Mouse (Mus musculus) MEL (cell line): ENCODE measurements around the gene Gm9837. TPM values are rescaled to one million over a fixed set of nuclear protein-coding genes. Genes with fewer than 3 reads are reported as not detected.

Source experiments
- DNase-seq: peaks from one replicate; pipeline ENCODE4 v3.0.0; 2011; ENCODE audit warnings: low read depth, low spot score
- H3K27ac ChIP-seq: 2 replicates; pipeline ENCODE4 v1.5.1; 2012; ENCODE audit warnings: low read depth, mild to moderate bottlenecking, control low read depth, low read length, moderate library complexity; ENCODE audit not compliant: control insufficient read depth
- H3K27me3 ChIP-seq, 2 experiments: fragments of 150-350 bp in 1 of 2; sonication (generic) in 1 of 2; 2 replicates each; pipeline ENCODE4 v1.6.1; 2012; ENCODE audit warnings: low read length in 2 of 2, mild to moderate bottlenecking in 2 of 2, improper control_type of control experiment in 1 of 2, moderate library complexity in 1 of 2; ENCODE audit not compliant: insufficient read depth in 2 of 2, control insufficient read depth in 1 of 2
- H3K36me3 ChIP-seq, 2 experiments: 2 replicates each; pipeline ENCODE4 v1.6.1; 2012 to 2014; ENCODE audit warnings: low read length in 2 of 2, improper control_type of control experiment in 1 of 2, inconsistent platforms in 1 of 2, mild to moderate bottlenecking in 1 of 2; ENCODE audit not compliant: insufficient read depth in 2 of 2, control insufficient read depth in 1 of 2
- H3K4me1 ChIP-seq, 2 experiments: fragments of 150-350 bp in 1 of 2; sonication (generic) in 1 of 2; 2 replicates each; pipeline ENCODE4 v1.6.1; 2012; ENCODE audit warnings: low read length in 2 of 2, improper control_type of control experiment in 1 of 2, mild to moderate bottlenecking in 1 of 2; ENCODE audit not compliant: insufficient read depth in 2 of 2, control insufficient read depth in 1 of 2
- H3K4me3 ChIP-seq, 2 experiments: fragments of 150-350 bp in 1 of 2; sonication (generic) in 1 of 2; 2 replicates each; pipeline ENCODE4 v1.5.1; 2012; ENCODE audit warnings: low read depth in 2 of 2, low read length in 2 of 2, mild to moderate bottlenecking in 2 of 2, moderate library complexity in 2 of 2, control low read depth in 1 of 2, improper control_type of control experiment in 1 of 2; ENCODE audit not compliant: control insufficient read depth in 1 of 2, insufficient read depth in 1 of 2
- H3K79me2 ChIP-seq: 2 replicates; pipeline ENCODE4 v1.6.1; 2012; ENCODE audit warnings: mild to moderate bottlenecking, low read length, moderate library complexity; ENCODE audit not compliant: control insufficient read depth, poor library complexity, insufficient read depth
- H3K9ac ChIP-seq: 2 replicates; pipeline ENCODE4 v1.6.1; 2012; ENCODE audit warnings: low read depth, mild to moderate bottlenecking, control low read depth, low read length, moderate library complexity; ENCODE audit not compliant: control insufficient read depth, poor library complexity, severe bottlenecking
- H3K9me3 ChIP-seq: fragments of 150-350 bp; sonication (generic); replicated peaks from 2 replicates; pipeline ENCODE4 v1.6.1; 2012; ENCODE audit warnings: mild to moderate bottlenecking, low read length, improper control_type of control experiment, moderate library complexity; ENCODE audit not compliant: insufficient read depth
- CHD1 ChIP-seq: IDR thresholded peaks from 2 replicates; pipeline ENCODE4 v1.6.1; 2012; ENCODE audit warnings: low read depth, mild to moderate bottlenecking, inconsistent platforms, low read length, improper control_type of control experiment
- ETS1 ChIP-seq: IDR thresholded peaks from 2 replicates; pipeline ENCODE4 v1.6.1; 2012; ENCODE audit warnings: low read depth, mild to moderate bottlenecking, inconsistent platforms, low read length, improper control_type of control experiment, moderate library complexity
- HCFC1 ChIP-seq: IDR thresholded peaks from 2 replicates; pipeline ENCODE4 v1.6.1; 2012; ENCODE audit warnings: low read depth, mild to moderate bottlenecking, inconsistent platforms, low read length, improper control_type of control experiment, moderate library complexity
- JUND ChIP-seq: IDR thresholded peaks from 2 replicates; pipeline ENCODE4 v1.6.1; 2011; ENCODE audit warnings: low read depth, mild to moderate bottlenecking, improper control_type of control experiment, low read length
- MAFK ChIP-seq: IDR thresholded peaks from 2 replicates; pipeline ENCODE4 v1.6.1; 2011; ENCODE audit warnings: low read depth, mild to moderate bottlenecking, low read length, improper control_type of control experiment, borderline replicate concordance
- MAX ChIP-seq: IDR thresholded peaks from 2 replicates; pipeline ENCODE4 v1.6.1; 2011; ENCODE audit warnings: low read length, improper control_type of control experiment
- MAZ ChIP-seq: IDR thresholded peaks from 2 replicates; pipeline ENCODE4 v1.6.1; 2012; ENCODE audit warnings: low read depth, mild to moderate bottlenecking, inconsistent platforms, low read length, improper control_type of control experiment
- MEF2A ChIP-seq: IDR thresholded peaks from 2 replicates; pipeline ENCODE4 v1.6.1; 2014; ENCODE audit warnings: low read depth, mild to moderate bottlenecking, inconsistent platforms, low read length, improper control_type of control experiment; ENCODE audit not compliant: poor library complexity, insufficient replicate concordance, severe bottlenecking; ENCODE audit errors: extremely low read depth
- MYB ChIP-seq: IDR thresholded peaks from 2 replicates; pipeline ENCODE4 v1.6.1; 2011; ENCODE audit warnings: mild to moderate bottlenecking, low read depth, low read length, improper control_type of control experiment
- MYC ChIP-seq: IDR thresholded peaks from 2 replicates; pipeline ENCODE4 v1.6.1; 2011; ENCODE audit warnings: low read depth, mild to moderate bottlenecking, low read length, improper control_type of control experiment, moderate library complexity
- NELFE ChIP-seq: IDR thresholded peaks from 2 replicates; pipeline ENCODE4 v1.6.1; 2011; ENCODE audit warnings: low read depth, low read length, improper control_type of control experiment
- POLR2A ChIP-seq, 2 experiments: IDR thresholded peaks; 2 replicates each; pipeline ENCODE4 v1.6.1; 2011 to 2012; ENCODE audit warnings: low read length in 2 of 2, mild to moderate bottlenecking in 2 of 2, control low read depth in 1 of 2, improper control_type of control experiment in 1 of 2, low read depth in 1 of 2, moderate library complexity in 1 of 2; ENCODE audit not compliant: control insufficient read depth in 1 of 2, insufficient read depth in 1 of 2, poor library complexity in 1 of 2
- POLR2AphosphoS2 ChIP-seq: IDR thresholded peaks from 2 replicates; pipeline ENCODE4 v1.6.1; 2011; ENCODE audit warnings: low read length, improper control_type of control experiment
- RAD21 ChIP-seq: IDR thresholded peaks from 2 replicates; pipeline ENCODE4 v1.6.1; 2011; ENCODE audit warnings: mild to moderate bottlenecking, low read depth, low read length, improper control_type of control experiment
- SIN3A ChIP-seq: IDR thresholded peaks from 2 replicates; pipeline ENCODE4 v1.6.1; 2012; ENCODE audit warnings: low read length, improper control_type of control experiment, inconsistent platforms
- SMC3 ChIP-seq: IDR thresholded peaks from 2 replicates; pipeline ENCODE4 v1.6.1; 2011; ENCODE audit warnings: low read depth, low read length, improper control_type of control experiment
- TAL1 ChIP-seq: IDR thresholded peaks from 2 replicates; pipeline ENCODE4 v1.6.1; 2012; ENCODE audit warnings: mild to moderate bottlenecking, inconsistent platforms, low read length, moderate library complexity, mixed read lengths
- TBP ChIP-seq: IDR thresholded peaks from 2 replicates; pipeline ENCODE4 v1.8.0; 2011; ENCODE audit warnings: low read depth, low read length, improper control_type of control experiment
- TCF12 ChIP-seq: IDR thresholded peaks from 2 replicates; pipeline ENCODE4 v1.6.1; 2014; ENCODE audit warnings: low read depth, mild to moderate bottlenecking, inconsistent platforms, low read length, improper control_type of control experiment, moderate library complexity
- UBTF ChIP-seq: IDR thresholded peaks from 2 replicates; pipeline ENCODE4 v1.6.1; 2012; ENCODE audit warnings: low read depth, mild to moderate bottlenecking, inconsistent platforms, low read length, improper control_type of control experiment, moderate library complexity, borderline replicate concordance; ENCODE audit not compliant: insufficient read depth
- USF1 ChIP-seq: IDR thresholded peaks from 2 replicates; pipeline ENCODE4 v1.6.1; 2014; ENCODE audit warnings: low read depth, mild to moderate bottlenecking, inconsistent platforms, low read length, improper control_type of control experiment, moderate library complexity
- ZKSCAN1 ChIP-seq: IDR thresholded peaks from 2 replicates; pipeline ENCODE4 v1.6.1; 2012; ENCODE audit warnings: low read depth, mild to moderate bottlenecking, inconsistent platforms, low read length, improper control_type of control experiment, moderate library complexity
- ZMIZ1 ChIP-seq: IDR thresholded peaks from 2 replicates; pipeline ENCODE4 v1.6.1; 2012; ENCODE audit warnings: low read depth, mild to moderate bottlenecking, inconsistent platforms, low read length, improper control_type of control experiment, moderate library complexity
- ZNF384 ChIP-seq: IDR thresholded peaks from 2 replicates; pipeline ENCODE4 v1.6.1; 2012; ENCODE audit warnings: low read depth, mild to moderate bottlenecking, inconsistent platforms, low read length, improper control_type of control experiment
- polyA plus RNA-seq, 2 experiments: library from polyadenylated mRNA; stranded (reverse) in 1 of 2; unstranded in 1 of 2; fragments of >175 nt in 1 of 2; fragments of >200 nt in 1 of 2; gene quantifications; 2 replicates each; pipeline versions ENCODE4 v1.2.1 to v1.2.4; 2012; ENCODE audit warnings: low replicate concordance in 2 of 2, low read depth in 1 of 2; ENCODE audit not compliant: insufficient read length in 2 of 2, insufficient read depth in 1 of 2, missing spikeins in 1 of 2
- total RNA-seq: library from RNA; depleted of rRNA; stranded (reverse); fragments of 300-350 nt; gene quantifications from 2 replicates; pipeline ENCODE4 v1.2.3, GENCODE M21; 2012

The Gm9837 gene
- total and polyA plus RNA-seq, 3 experiments: not detected

GRCm38 (mm10) chr11:53505026-53505663, 34.9 kb upstream of the Gm9837 start:
- Histone ChIP-seq H3K27ac (no peak overlapping the region), H3K9ac (no peak overlapping the region), H3K27me3 (no peaks in the 10 kb centered on the region), H3K79me2 (no peaks in the 10 kb centered on the region), H3K36me3 (peaks cover 0 to 10% of the 10 kb centered on the region in 2 experiments; a peak in 2 of 4 replicates), H3K9me3 (no peaks in the 10 kb centered on the region), H3K4me3 (no peak overlapping the region), H3K4me1 (peaks cover 6 to 10% of the 10 kb centered on the region in 2 experiments; a peak in 3 of 4 replicates)
- no peak for DNase-seq
- TF ChIP-seq MYB (no peak), MAX (no peak), POLR2A (IDR thresholded peaks at IDR 0.05; ENCODE audit: control insufficient read depth in 1 of 2, insufficient read depth in 1 of 2, low read depth in 1 of 2, low read length in 2 of 2, poor library complexity in 1 of 2) (no peak), RAD21 (no peak), SMC3 (no peak), CHD1 (no peak), NELFE (no peak), TCF12 (no peak), ZKSCAN1 (no peak)

- TF ChIP-seq MAZ (no peak), MYB (no peak), HCFC1 (no peak), TAL1 (no peak)
- TF ChIP-seq, all 39 proteins: peak for 0
- peaks cover 6 to 10% of the 10 kb centered on the region in 2 experiments; a peak in 3 of 4 replicates for H3K4me1 ChIP-seq
- no peak for DNase-seq
- H3K27me3 ChIP-seq: no peaks in the 10 kb centered on the region
- no peak overlapping the region for H3K9ac ChIP-seq
- H3K9me3 ChIP-seq: no peaks in the 10 kb centered on the region
- H3K36me3 ChIP-seq: peaks cover 0 to 10% of the 10 kb centered on the region in 2 experiments; a peak in 2 of 4 replicates
- H3K4me3 ChIP-seq: no peak overlapping the region
- H3K27ac ChIP-seq: no peak overlapping the region
- no peaks in the 10 kb centered on the region for H3K79me2 ChIP-seq
Measured at GRCm38 (mm10) chr11:53504376-53504775, 34.1 kb upstream of the Gm9837 start.

GRCm38 (mm10) chr11:53503738-53504137, 33.5 kb upstream of the Gm9837 start:
- no peak for DNase-seq
- H3K36me3 ChIP-seq: peaks cover 0 to 10% of the 10 kb centered on the region in 2 experiments; a peak in 2 of 4 replicates
- H3K4me1 ChIP-seq: peaks cover 6 to 10% of the 10 kb centered on the region in 2 experiments; a peak in 3 of 4 replicates
- no peak overlapping the region for H3K9ac ChIP-seq
- H3K9me3 ChIP-seq: no peaks in the 10 kb centered on the region
- H3K4me3 ChIP-seq: no peak overlapping the region
- TF ChIP-seq ZNF384 (no peak), ETS1 (no peak), MYB (no peak), MAFK (no peak), HCFC1 (no peak), MEF2A (no peak), UBTF (no peak), POLR2AphosphoS2 (no peak), ZMIZ1 (no peak), NELFE (no peak), USF1 (no peak), SIN3A (no peak), TBP (no peak), MYC (no peak), JUND (no peak), SMC3 (no peak)
- H3K79me2 ChIP-seq: no peaks in the 10 kb centered on the region
- no peaks in the 10 kb centered on the region for H3K27me3 ChIP-seq
- no peak overlapping the region for H3K27ac ChIP-seq
